Mouse (Mus musculus): ENCODE measurements around the gene Dctn2. TPM values are rescaled to one million over a fixed set of nuclear protein-coding genes. Genes with fewer than 3 reads are reported as not detected.

Gene Dctn2
- polyA plus RNA-seq, 1 experiment from 2014 or later = 188 TPM

DNA sequence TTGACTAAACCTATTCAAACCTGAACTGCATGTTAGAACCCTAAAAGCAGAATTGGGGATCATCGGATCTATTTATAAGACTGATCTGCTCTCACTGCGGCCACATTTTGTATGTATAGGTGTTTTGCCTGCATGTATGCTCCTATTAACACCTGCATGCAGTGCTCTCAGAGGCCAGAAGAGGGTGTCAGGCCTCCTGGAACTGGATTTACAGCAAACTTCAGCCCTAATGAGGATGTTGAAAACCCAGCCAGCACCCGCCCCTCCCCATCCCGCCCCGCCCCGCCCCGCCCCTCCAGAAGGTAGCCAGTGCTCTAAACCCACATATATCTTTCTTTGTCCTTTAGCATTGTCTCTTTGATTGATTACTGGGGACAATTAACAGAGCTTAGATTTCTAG, 58.3 kb downstream of the Dctn2 start:
- H3K27me3 ChIP-seq = peaks cover 60% of the 10 kb centered on the region
- H3K27ac ChIP-seq = no peak overlapping the region
- no peaks in the 10 kb centered on the region for H3K9me3 ChIP-seq
- H3K36me3 ChIP-seq = no peaks in the 10 kb centered on the region
- no peak overlapping the region for H3K9ac ChIP-seq
- no peak overlapping the region; the same call in 1 of the 2 replicates for H3K4me2 ChIP-seq (replicated peaks)
- 7% methylated on average over 7 of the region's 7 CpGs for WGBS
- ATAC-seq (ENCODE audit: low FRiP score, low read depth) = no peak
- H3K4me1 ChIP-seq = peaks cover 16% of the 10 kb centered on the region
- H3K4me3 ChIP-seq = no peak overlapping the region

DNA sequence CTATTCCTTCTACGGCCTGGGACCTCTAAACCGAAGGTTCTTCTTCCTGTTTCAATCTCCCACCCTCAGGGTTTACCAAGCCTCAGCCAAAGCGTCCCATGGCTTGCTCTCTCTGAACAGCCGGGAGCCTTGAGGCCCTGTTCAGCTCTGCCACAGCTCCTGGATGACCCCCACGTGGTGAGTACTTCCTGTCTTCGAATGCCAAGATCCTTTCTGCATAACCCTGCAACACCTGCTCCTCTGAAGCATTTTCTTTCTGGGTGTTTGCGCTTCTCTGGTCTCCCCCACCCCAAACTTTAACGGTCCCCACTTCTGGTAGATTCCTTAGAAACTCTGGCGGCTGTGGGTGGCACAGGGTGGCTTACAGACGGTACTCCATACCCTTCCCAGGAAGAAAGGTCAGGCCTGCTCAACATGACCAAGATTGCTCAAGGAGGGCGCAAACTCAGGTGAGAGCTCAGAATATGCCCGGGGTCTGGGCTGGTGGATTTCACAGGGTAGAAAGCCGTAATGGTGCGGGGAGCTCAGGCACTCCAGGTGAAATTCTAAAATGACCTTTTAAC, 59.4 kb downstream of the Dctn2 start:
- Histone ChIP-seq H3K27me3 (peaks cover 60% of the 10 kb centered on the region), H3K9ac (peak overlapping the region; percentile 76), H3K27ac (no peak overlapping the region), H3K4me1 (peaks cover 16% of the 10 kb centered on the region), H3K4me3 (peak overlapping the region; percentile 56), H3K36me3 (peaks cover 7% of the 10 kb centered on the region), H3K9me3 (no peaks in the 10 kb centered on the region), H3K4me2 (replicated peaks) (peak overlapping the region; percentile 96)
- WGBS = 27% methylated on average over 14 of the region's 14 CpGs
- no peak for ATAC-seq (ENCODE audit: low FRiP score, low read depth)

DNA sequence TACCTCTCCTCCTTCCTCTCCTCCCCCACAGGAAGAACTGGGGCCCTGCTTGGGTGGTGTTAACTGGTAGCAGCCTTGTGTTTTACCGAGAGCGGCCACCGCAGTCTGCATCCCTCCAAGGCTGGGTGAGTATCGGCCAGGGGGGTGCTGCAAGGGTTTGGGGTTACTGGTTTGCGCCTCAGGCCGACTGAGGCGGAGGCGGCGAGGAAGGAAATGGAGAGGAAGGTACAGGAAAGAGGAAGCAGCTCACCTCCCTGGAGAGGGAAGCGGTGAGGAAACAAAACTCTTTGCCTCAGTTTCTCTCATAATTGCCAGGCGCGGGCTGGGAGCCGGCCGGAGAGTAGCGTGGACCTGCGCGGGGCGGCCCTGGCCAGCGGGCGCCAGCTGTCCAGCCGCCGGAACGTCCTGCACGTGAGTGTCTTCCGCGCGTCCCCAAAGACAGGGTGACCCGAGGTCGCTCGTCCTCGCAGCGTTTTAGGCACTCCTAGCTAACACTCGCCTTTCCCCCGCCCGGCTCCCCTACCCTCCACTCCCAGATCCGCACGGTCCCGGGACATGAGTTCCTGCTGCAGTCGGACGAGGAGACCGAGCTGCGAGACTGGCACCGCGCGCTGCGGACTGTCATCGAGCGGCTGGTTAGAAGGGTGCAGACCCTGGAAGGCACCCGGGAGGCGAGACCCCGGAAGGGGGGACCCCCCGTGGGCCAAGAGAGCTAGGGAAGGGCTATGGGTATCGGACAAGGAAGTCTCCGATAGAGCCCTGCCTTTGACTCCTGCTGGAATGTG, 60.0 kb downstream of the Dctn2 start:
- Histone ChIP-seq H3K9ac (peak overlapping the region; percentile 76), H3K27me3 (peaks cover 60% of the 10 kb centered on the region), H3K27ac (no peak overlapping the region), H3K36me3 (peaks cover 13% of the 10 kb centered on the region), H3K4me3 (peak overlapping the region; percentile 56), H3K9me3 (no peaks in the 10 kb centered on the region), H3K4me1 (peaks cover 16% of the 10 kb centered on the region), H3K4me2 (replicated peaks) (peak overlapping the region; percentile 96)
- peak; percentile 35; the same call in 1 of the 2 replicates for ATAC-seq (ENCODE audit: low FRiP score, low read depth)
- WGBS = under 1% methylated on average over 52 of the region's 54 CpGs

DNA sequence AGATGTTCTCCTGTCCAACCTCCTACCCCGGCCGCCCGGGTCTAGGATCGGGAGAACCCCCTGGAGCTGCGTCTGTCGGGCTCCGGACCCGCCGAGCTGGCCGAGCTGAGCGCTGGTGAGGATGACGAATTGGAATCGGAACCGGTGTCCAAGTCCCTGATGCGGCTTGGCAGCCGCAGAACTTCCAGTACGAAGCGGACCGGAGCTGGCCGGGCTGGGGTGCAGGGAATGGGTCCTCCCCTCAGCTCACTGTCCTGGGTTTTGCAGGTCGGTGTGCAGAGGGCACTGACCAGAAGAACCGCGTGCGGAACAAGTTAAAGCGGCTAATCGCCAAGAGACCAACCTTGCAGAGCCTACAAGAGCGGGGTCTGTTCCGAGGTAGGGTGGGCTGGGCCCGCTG, 60.7 kb downstream of the Dctn2 start:
- peak overlapping the region; percentile 56 for H3K4me3 ChIP-seq
- 7% methylated on average over 29 of the region's 29 CpGs for WGBS
- peaks cover 65% of the 10 kb centered on the region for H3K27me3 ChIP-seq
- no peak for ATAC-seq (ENCODE audit: low FRiP score, low read depth)
- no peaks in the 10 kb centered on the region for H3K9me3 ChIP-seq
- H3K9ac ChIP-seq = peak overlapping the region; percentile 76
- H3K4me1 ChIP-seq = peaks cover 16% of the 10 kb centered on the region
- peak overlapping the region; percentile 96 for H3K4me2 ChIP-seq (replicated peaks)
- no peak overlapping the region for H3K27ac ChIP-seq
- H3K36me3 ChIP-seq = peaks cover 20% of the 10 kb centered on the region

DNA sequence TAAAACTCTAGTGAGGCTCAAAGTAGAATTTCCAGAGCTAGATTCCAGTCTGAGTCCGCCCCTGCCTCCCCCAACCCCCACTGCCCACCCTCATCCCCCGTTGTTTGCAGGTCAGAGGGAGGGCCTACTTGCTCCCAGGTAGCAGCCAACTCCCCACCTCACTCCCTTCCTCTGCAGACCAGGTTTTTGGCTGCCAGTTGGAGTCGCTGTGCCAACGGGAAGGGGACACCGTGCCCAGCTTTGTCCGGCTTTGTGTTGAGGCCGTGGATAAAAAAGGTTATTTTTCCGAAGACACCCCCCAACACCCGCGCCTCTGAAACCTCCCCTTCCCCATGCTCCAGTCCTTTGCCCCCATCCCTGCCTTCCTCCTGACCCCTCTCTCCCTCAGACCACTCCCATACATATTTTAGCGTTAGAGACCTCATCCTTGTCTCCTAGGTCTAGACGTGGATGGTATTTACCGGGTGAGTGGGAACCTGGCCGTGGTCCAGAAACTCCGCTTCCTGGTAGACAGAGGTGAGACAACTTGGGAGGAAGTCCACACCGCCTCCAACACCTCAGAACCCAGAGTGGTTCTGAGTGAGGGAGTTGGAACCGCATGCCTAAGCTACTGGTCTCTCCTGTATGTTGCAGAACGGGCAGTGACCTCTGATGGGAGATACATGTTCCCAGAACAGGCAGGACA, 61.4 kb downstream of the Dctn2 start:
- WGBS = 47% methylated on average over 18 of the region's 18 CpGs
- H3K27me3 ChIP-seq = peaks cover 59% of the 10 kb centered on the region

DNA sequence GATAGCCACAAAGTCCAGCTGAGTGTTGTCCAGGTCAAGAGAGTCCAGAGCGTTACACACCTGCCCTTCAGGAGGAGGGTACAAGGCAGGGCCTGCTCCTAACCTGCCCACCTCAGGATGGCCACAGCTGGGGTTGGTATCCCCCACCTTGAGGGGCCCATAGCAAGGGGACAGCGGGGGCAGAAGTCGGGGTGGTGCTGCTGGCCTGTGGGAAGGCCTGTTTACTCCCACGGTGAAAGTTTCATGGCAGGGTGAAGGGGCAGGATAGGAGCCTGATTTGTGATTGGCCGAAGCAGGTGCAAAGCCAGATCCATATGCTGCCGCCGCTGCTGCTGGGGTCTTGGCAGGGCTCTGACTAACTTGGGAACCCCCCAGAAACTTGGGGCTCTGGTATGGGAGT, 64.0 kb downstream of the Dctn2 start:
- Histone ChIP-seq H3K36me3 (peaks cover 48% of the 10 kb centered on the region), H3K4me1 (peaks cover 16% of the 10 kb centered on the region)
- ATAC-seq (ENCODE audit: low FRiP score, low read depth) = no peak

More for the DNA sequence above, 61.4 kb downstream of the Dctn2 start:
- peaks cover 27% of the 10 kb centered on the region for H3K36me3 ChIP-seq
- H3K4me1 ChIP-seq = peaks cover 16% of the 10 kb centered on the region
- ATAC-seq (ENCODE audit: low FRiP score, low read depth) = no peak
- H3K9ac ChIP-seq = no peak overlapping the region
- peak overlapping the region; percentile 56; the same call in 1 of the 2 replicates for H3K4me3 ChIP-seq
- H3K27ac ChIP-seq = no peak overlapping the region
- H3K4me2 ChIP-seq (replicated peaks) = peak overlapping the region; percentile 96; the same call in 1 of the 2 replicates
- no peaks in the 10 kb centered on the region for H3K9me3 ChIP-seq

More for the DNA sequence above, 64.0 kb downstream of the Dctn2 start:
- WGBS = 82% methylated on average over 7 of the region's 7 CpGs
- H3K9me3 ChIP-seq = no peaks in the 10 kb centered on the region
- no peak overlapping the region for H3K9ac ChIP-seq
- no peak overlapping the region for H3K27ac ChIP-seq
- H3K27me3 ChIP-seq = peaks cover 45% of the 10 kb centered on the region
- no peak overlapping the region for H3K4me2 ChIP-seq (replicated peaks)
- H3K4me3 ChIP-seq = no peak overlapping the region

Other genes starting within 250 kb of the Dctn2 start
- 80.8 and 81.1 TPM in 2 replicates for gene Tsfm, start 235.5 kb upstream of the Dctn2 start, polyA plus RNA-seq (2015; fragmentation: Nextera tagmentation; extraction: Ambion mirVana)
- gene Mettl1, start 225.0 kb upstream of the Dctn2 start, polyA plus RNA-seq (2015; fragmentation: Nextera tagmentation; extraction: Ambion mirVana) = 65.5 and 66.9 TPM in 2 replicates
- 1.0 and 1.1 TPM in 2 replicates for gene Eef1akmt3, start 224.9 kb upstream of the Dctn2 start, polyA plus RNA-seq (2015; fragmentation: Nextera tagmentation; extraction: Ambion mirVana)
- 0.10 and 0.15 TPM in 2 replicates for gene Cyp27b1, start 218.1 kb upstream of the Dctn2 start, polyA plus RNA-seq (2015; fragmentation: Nextera tagmentation; extraction: Ambion mirVana)
- 1.5 and 1.8 TPM in 2 replicates for gene March9, start 206.2 kb upstream of the Dctn2 start, polyA plus RNA-seq (2015; fragmentation: Nextera tagmentation; extraction: Ambion mirVana)
- 2,027 and 2,061 TPM in 2 replicates for gene Cdk4, start 202.8 kb upstream of the Dctn2 start, polyA plus RNA-seq (2015; fragmentation: Nextera tagmentation; extraction: Ambion mirVana)
- gene Tspan31, start 196.1 kb upstream of the Dctn2 start, polyA plus RNA-seq (2015; fragmentation: Nextera tagmentation; extraction: Ambion mirVana) = 174 and 188 TPM in 2 replicates
- 0.29 and 0.43 TPM in 2 replicates for gene Agap2, start 191.1 kb upstream of the Dctn2 start, polyA plus RNA-seq (2015; fragmentation: Nextera tagmentation; extraction: Ambion mirVana)
- gene Os9, start 145.2 kb upstream of the Dctn2 start, polyA plus RNA-seq (2015; fragmentation: Nextera tagmentation; extraction: Ambion mirVana) = 80.8 and 84.9 TPM in 2 replicates
- 6.2 and 6.9 TPM in 2 replicates for gene B4galnt1, start 101.1 kb upstream of the Dctn2 start, polyA plus RNA-seq (2015; fragmentation: Nextera tagmentation; extraction: Ambion mirVana)
- gene Slc26a10, start 85.7 kb upstream of the Dctn2 start, polyA plus RNA-seq (2015; fragmentation: Nextera tagmentation; extraction: Ambion mirVana) = 1.4 and 1.6 TPM in 2 replicates
- 108 and 111 TPM in 2 replicates for gene Arhgef25, start 76.3 kb upstream of the Dctn2 start, polyA plus RNA-seq (2015; fragmentation: Nextera tagmentation; extraction: Ambion mirVana)
- gene Dtx3, start 70.6 kb upstream of the Dctn2 start, polyA plus RNA-seq (2015; fragmentation: Nextera tagmentation; extraction: Ambion mirVana) = 169 and 173 TPM in 2 replicates
- 27.6 and 29.1 TPM in 2 replicates for gene Pip4k2c, start 54.8 kb upstream of the Dctn2 start, polyA plus RNA-seq (2015; fragmentation: Nextera tagmentation; extraction: Ambion mirVana)
- 4.2 and 4.8 TPM in 2 replicates for gene Kif5a, start 3.0 kb upstream of the Dctn2 start, polyA plus RNA-seq (2015; fragmentation: Nextera tagmentation; extraction: Ambion mirVana)
- 15.0 and 16.7 TPM in 2 replicates for gene Mbd6, start 22.6 kb downstream of the Dctn2 start, polyA plus RNA-seq (2015; fragmentation: Nextera tagmentation; extraction: Ambion mirVana)
- gene Mars, start 45.4 kb downstream of the Dctn2 start, polyA plus RNA-seq (2015; fragmentation: Nextera tagmentation; extraction: Ambion mirVana) = 118 and 122 TPM in 2 replicates
- 5.2 and 5.4 TPM in 2 replicates for gene Arhgap9, start 55.6 kb downstream of the Dctn2 start, polyA plus RNA-seq (2015; fragmentation: Nextera tagmentation; extraction: Ambion mirVana)
- 14.8 and 16.5 TPM in 2 replicates for gene Gli1, start 75.6 kb downstream of the Dctn2 start, polyA plus RNA-seq (2015; fragmentation: Nextera tagmentation; extraction: Ambion mirVana)
- gene Inhbe, start 88.0 kb downstream of the Dctn2 start, polyA plus RNA-seq (2015; fragmentation: Nextera tagmentation; extraction: Ambion mirVana) = 0.04 and 0.05 TPM in 2 replicates
- gene Inhbc, start 104.1 kb downstream of the Dctn2 start, polyA plus RNA-seq (2015; fragmentation: Nextera tagmentation; extraction: Ambion mirVana) = not detected in 2 replicates
- 43.3 and 54.5 TPM in 2 replicates for gene R3hdm2, start 114.0 kb downstream of the Dctn2 start, polyA plus RNA-seq (2015; fragmentation: Nextera tagmentation; extraction: Ambion mirVana)
- 20.8 and 20.9 TPM in 2 replicates for gene Stac3, start 235.3 kb downstream of the Dctn2 start, polyA plus RNA-seq (2015; fragmentation: Nextera tagmentation; extraction: Ambion mirVana)
- 8.7 and 10.1 TPM in 2 replicates for gene Ndufa4l2, start 248.6 kb downstream of the Dctn2 start, polyA plus RNA-seq (2015; fragmentation: Nextera tagmentation; extraction: Ambion mirVana)

All from limb, embryonic 13.5 days (tissue).